Mouse (Mus musculus) bone marrow, adult 2 months (tissue): Measurements from ENCODE around the gene Zdhhc18.

Experiments used
- CTCF ChIP-seq: fragments of 200-500 bp; IDR thresholded peaks from 2 replicates; pipeline ENCODE4 v1.5.1; 2011; ENCODE audit warnings: low read length, control low read depth; ENCODE audit not compliant: control insufficient read depth, insufficient read depth
- POLR2A ChIP-seq: fragments of 200-500 bp; IDR thresholded peaks from 2 replicates; pipeline ENCODE4 v1.6.1; 2011; ENCODE audit warnings: low read depth, mild to moderate bottlenecking, control low read depth, low read length, borderline replicate concordance; ENCODE audit not compliant: control insufficient read depth

GRCm38 (mm10) chr4:133605330-133605729, 44.6 kb downstream of the Zdhhc18 start:
- TF ChIP-seq CTCF (no peak), POLR2A (no peak)
